Mouse (Mus musculus) megakaryocyte, embryonic 14.5 days (primary cell): ENCODE measurements around the gene Ccng2. TPM values are rescaled to one million over a fixed set of nuclear protein-coding genes. Genes with fewer than 3 reads are reported as not detected.

ENCODE experiments used
- H3K27me3 ChIP-seq: replicated peaks from 2 replicates; pipeline ENCODE3; 2012; ENCODE audit warnings: inconsistent platforms
- H3K36me3 ChIP-seq: replicated peaks from 2 replicates; pipeline ENCODE3; 2012; ENCODE audit warnings: low read length, inconsistent platforms, mixed read lengths
- H3K4me1 ChIP-seq: 2 replicates; pipeline ENCODE4 v1.6.1; 2012; ENCODE audit warnings: inconsistent platforms
- H3K4me3 ChIP-seq: replicated peaks from 2 replicates; pipeline ENCODE3; 2012; ENCODE audit warnings: moderate library complexity, mild to moderate bottlenecking, inconsistent platforms
- H3K9me3 ChIP-seq: 2 replicates; pipeline ENCODE4 v1.6.1; 2012; ENCODE audit warnings: inconsistent platforms
- FLI1 ChIP-seq: IDR thresholded peaks from 2 replicates; pipeline ENCODE4 v1.6.1; 2012; ENCODE audit warnings: low read length, inconsistent platforms, mixed read lengths
- GATA1 ChIP-seq: IDR thresholded peaks from 3 replicates; pipeline ENCODE4 v1.6.1; 2012; ENCODE audit warnings: mixed read lengths, low read length, inconsistent platforms, borderline replicate concordance
- polyA plus RNA-seq: library from polyadenylated mRNA; stranded (reverse); fragments of >175 nt; gene quantifications from 2 replicates; pipeline ENCODE4 v1.2.3, GENCODE M21; 2012; ENCODE audit warnings: low replicate concordance; ENCODE audit not compliant: insufficient read depth

Ccng2 gene
- polyA plus RNA-seq, 1 experiment = 37.5 TPM

DNA sequence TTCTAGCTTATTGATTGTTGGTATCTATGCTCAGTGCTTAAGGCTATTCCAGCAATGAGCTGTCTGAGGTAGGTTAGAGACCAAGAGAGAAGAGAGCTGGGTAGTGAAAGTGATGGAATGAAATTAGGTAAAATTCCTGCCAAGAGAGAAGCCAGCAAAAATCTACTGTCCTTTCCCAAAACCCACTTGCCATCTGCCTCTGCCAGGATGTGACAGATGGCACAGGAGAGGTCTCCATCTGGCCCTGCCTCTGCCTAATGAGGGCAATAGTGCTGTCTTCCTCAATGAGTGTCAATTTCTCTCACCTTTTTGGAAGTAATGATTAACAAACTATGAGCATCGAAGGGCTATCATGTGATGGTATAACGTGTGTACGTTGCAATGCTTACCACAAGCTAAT is 31.2 kb upstream of the Ccng2 start:
- TF ChIP-seq FLI1 = no peak
- TF ChIP-seq GATA1 = no peak
- H3K36me3 ChIP-seq = no peaks in the 10 kb centered on the region
- no peak overlapping the region for H3K4me3 ChIP-seq
- H3K4me1 ChIP-seq = peaks cover 70% of the 10 kb centered on the region
- H3K9me3 ChIP-seq = no peaks in the 10 kb centered on the region
- H3K27me3 ChIP-seq = no peaks in the 10 kb centered on the region

DNA sequence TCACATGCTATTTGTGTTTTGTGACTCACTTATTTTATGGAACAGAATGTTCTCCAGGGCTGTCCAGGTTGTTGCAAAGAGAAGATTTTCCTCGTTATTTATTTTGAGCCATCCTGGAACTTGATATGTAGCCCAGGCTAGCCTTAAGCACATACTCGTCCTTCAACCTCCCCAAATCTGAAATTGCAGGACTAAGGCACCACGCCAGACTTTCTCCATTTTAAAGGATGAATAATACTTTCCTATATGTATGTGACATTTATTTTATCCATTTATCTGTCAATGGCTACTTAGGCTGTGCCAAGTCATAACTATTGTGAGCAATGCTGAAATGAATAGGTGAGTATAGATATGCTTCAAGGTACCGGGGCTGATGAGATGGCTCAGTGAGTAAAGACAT is 30.5 kb upstream of the Ccng2 start:
- no peak overlapping the region for H3K4me3 ChIP-seq
- H3K36me3 ChIP-seq = no peaks in the 10 kb centered on the region
- peaks cover 73% of the 10 kb centered on the region for H3K4me1 ChIP-seq

GRCm38 (mm10) chr5:93239590-93240544 is 27.2 kb upstream of the Ccng2 start:
- 0 out of 2 replicates have a peak, but pooled peaks cover 5% of the 10 kb centered on the region for H3K9me3 ChIP-seq
- H3K36me3 ChIP-seq = peaks cover 3% of the 10 kb centered on the region
- H3K27me3 ChIP-seq = no peaks in the 10 kb centered on the region
- peak overlapping the region; percentile 67 for H3K4me3 ChIP-seq
- H3K4me1 ChIP-seq = peaks cover 79% of the 10 kb centered on the region
- TF ChIP-seq GATA1 (peak; percentile 71; the same call in 1 of the 3 replicates), FLI1 (no peak)

More for the DNA sequence above, 30.5 kb upstream of the Ccng2 start:
- no peaks in the 10 kb centered on the region for H3K27me3 ChIP-seq
- no peaks in the 10 kb centered on the region for H3K9me3 ChIP-seq
- no peak for TF ChIP-seq FLI1
- no peak for TF ChIP-seq GATA1

GRCm38 (mm10) chr5:93245280-93245679 is 21.8 kb upstream of the Ccng2 start:
- Histone ChIP-seq H3K36me3 (peaks cover 3% of the 10 kb centered on the region), H3K27me3 (no peaks in the 10 kb centered on the region), H3K4me1 (peaks cover 54% of the 10 kb centered on the region), H3K4me3 (no peak overlapping the region), H3K9me3 (0 out of 2 replicates have a peak, but pooled peaks cover 5% of the 10 kb centered on the region)
- no peak for TF ChIP-seq FLI1

GRCm38 (mm10) chr5:93249940-93250578 is 17.0 kb upstream of the Ccng2 start:
- no peaks in the 10 kb centered on the region for H3K27me3 ChIP-seq
- peaks cover 6% of the 10 kb centered on the region for H3K36me3 ChIP-seq
- no peak overlapping the region for H3K4me3 ChIP-seq
- peaks cover 6% of the 10 kb centered on the region for H3K4me1 ChIP-seq
- TF ChIP-seq FLI1 (no peak), GATA1 (no peak)
- peaks cover 7% of the 10 kb centered on the region; the same call in 1 of the 2 replicates for H3K9me3 ChIP-seq

- H3K36me3 ChIP-seq = peaks cover 6% of the 10 kb centered on the region
- H3K4me1 ChIP-seq = no peaks in the 10 kb centered on the region; the same call in 1 of the 2 replicates
- H3K4me3 ChIP-seq = no peak overlapping the region
- H3K27me3 ChIP-seq = no peaks in the 10 kb centered on the region
- H3K9me3 ChIP-seq = peaks cover 7% of the 10 kb centered on the region; the same call in 1 of the 2 replicates
- no peak for TF ChIP-seq GATA1
- TF ChIP-seq FLI1 = no peak
Measured at GRCm38 (mm10) chr5:93251001-93251760, 15.9 kb upstream of the Ccng2 start.

GRCm38 (mm10) chr5:93255759-93256265 is 11.2 kb upstream of the Ccng2 start:
- TF ChIP-seq FLI1 = no peak
- TF ChIP-seq GATA1 = no peak
- peaks cover 8% of the 10 kb centered on the region for H3K4me1 ChIP-seq
- H3K9me3 ChIP-seq = peaks cover 7% of the 10 kb centered on the region; the same call in 1 of the 2 replicates

DNA sequence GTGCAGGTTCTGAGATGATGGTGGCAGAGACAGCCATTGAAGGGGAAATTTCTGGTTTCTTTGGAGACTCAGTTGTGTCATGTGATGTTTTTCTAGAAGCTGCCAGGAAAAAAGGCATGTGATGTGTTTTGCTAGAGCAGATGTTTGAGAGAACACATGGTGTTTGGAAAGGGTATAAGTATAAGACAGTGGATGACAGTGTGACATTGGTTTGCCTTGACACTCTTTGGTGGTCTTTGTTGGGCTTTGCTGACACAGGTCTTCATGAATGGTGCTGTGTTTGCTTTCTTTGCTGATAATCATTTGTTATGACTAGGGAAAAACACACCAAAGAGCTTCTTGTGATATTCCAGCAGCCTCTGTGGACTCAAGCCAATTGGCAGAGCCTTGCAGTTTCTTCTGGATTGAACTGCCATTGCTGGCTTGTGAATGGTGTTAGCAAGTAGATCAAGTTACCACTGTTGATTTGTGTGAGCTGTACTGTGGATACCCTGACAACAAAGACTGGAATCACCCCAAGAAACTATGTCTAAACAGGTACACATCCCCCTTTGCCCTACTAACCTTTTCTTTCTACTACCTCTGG is 10.1 kb upstream of the Ccng2 start:
- TF ChIP-seq GATA1 (no peak), FLI1 (no peak)

More at GRCm38 (mm10) chr5:93255759-93256265, 11.2 kb upstream of the Ccng2 start:
- no peak overlapping the region for H3K4me3 ChIP-seq
- no peaks in the 10 kb centered on the region for H3K27me3 ChIP-seq
- H3K36me3 ChIP-seq = peaks cover 6% of the 10 kb centered on the region

GRCm38 (mm10) chr5:93259349-93259748 is 7.7 kb upstream of the Ccng2 start:
- TF ChIP-seq GATA1 (no peak), FLI1 (no peak)
- H3K27me3 ChIP-seq = no peaks in the 10 kb centered on the region
- peaks cover 39% of the 10 kb centered on the region for H3K4me1 ChIP-seq
- peaks cover 6% of the 10 kb centered on the region for H3K36me3 ChIP-seq
- H3K9me3 ChIP-seq = peaks cover 6% of the 10 kb centered on the region; the same call in 1 of the 2 replicates
- no peak overlapping the region for H3K4me3 ChIP-seq

More for the DNA sequence above, 10.1 kb upstream of the Ccng2 start:
- peaks cover 6% of the 10 kb centered on the region for H3K36me3 ChIP-seq
- H3K27me3 ChIP-seq = no peaks in the 10 kb centered on the region
- peaks cover 7% of the 10 kb centered on the region; the same call in 1 of the 2 replicates for H3K9me3 ChIP-seq
- H3K4me3 ChIP-seq = no peak overlapping the region
- peaks cover 15% of the 10 kb centered on the region for H3K4me1 ChIP-seq
